Mouse (Mus musculus): ENCODE data around the gene Dcx. TPM values are rescaled to one million over a fixed set of nuclear protein-coding genes. Genes with fewer than 3 reads are reported as not detected.

Gene Dcx
- polyA plus RNA-seq, 1 experiment from 2014 or later = 9.8 TPM

DNA sequence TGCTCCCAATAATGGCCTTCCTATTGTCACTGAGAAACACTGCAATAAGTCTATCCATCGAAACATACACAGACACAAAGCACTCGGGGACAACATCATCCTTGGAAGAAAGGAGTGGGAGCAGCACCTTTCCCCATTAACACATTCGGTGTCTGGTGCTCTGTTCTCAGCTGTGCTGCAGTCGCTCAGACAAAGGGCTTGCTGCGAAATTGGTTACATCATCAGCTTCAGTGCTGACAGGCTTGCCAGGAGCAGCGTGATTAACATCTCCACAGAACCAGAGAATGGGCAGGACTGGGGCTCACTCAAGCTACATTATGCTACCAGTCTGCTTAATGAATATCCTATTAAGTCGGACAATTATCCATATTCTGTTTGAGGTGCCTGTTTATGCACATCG lies 30.8 kb downstream of the Dcx start:
- no peak overlapping the region for H3K9ac ChIP-seq (ENCODE audit: low read length)
- no peak overlapping the region for H3K27ac ChIP-seq (replicated peaks; ENCODE audit: low read depth, low read length)
- no peaks in the 10 kb centered on the region for H3K36me3 ChIP-seq (ENCODE audit: control insufficient read depth, insufficient read depth, low read length)
- no peak for DNase-seq (ENCODE audit: low spot score)
- H3K27me3 ChIP-seq (ENCODE audit: control insufficient read depth, insufficient read depth, low read length) = 0 out of 2 replicates have a peak, but pooled peaks cover 2% of the 10 kb centered on the region
- no peaks in the 10 kb centered on the region for H3K4me1 ChIP-seq (ENCODE audit: control insufficient read depth, insufficient read depth, low read length)
- H3K4me2 ChIP-seq (ENCODE audit: low read depth, severe bottlenecking) = no peak overlapping the region
- WGBS = 58% methylated on average over 8 of the region's 8 CpGs
- ATAC-seq (ENCODE audit: insufficient number of reproducible peaks, low FRiP score, low TSS enrichment, low read depth) = no peak
- H3K4me3 ChIP-seq (ENCODE audit: low read depth, low read length) = no peak overlapping the region
- no peaks in the 10 kb centered on the region for H3K9me3 ChIP-seq (ENCODE audit: control insufficient read depth, low read length)

DNA sequence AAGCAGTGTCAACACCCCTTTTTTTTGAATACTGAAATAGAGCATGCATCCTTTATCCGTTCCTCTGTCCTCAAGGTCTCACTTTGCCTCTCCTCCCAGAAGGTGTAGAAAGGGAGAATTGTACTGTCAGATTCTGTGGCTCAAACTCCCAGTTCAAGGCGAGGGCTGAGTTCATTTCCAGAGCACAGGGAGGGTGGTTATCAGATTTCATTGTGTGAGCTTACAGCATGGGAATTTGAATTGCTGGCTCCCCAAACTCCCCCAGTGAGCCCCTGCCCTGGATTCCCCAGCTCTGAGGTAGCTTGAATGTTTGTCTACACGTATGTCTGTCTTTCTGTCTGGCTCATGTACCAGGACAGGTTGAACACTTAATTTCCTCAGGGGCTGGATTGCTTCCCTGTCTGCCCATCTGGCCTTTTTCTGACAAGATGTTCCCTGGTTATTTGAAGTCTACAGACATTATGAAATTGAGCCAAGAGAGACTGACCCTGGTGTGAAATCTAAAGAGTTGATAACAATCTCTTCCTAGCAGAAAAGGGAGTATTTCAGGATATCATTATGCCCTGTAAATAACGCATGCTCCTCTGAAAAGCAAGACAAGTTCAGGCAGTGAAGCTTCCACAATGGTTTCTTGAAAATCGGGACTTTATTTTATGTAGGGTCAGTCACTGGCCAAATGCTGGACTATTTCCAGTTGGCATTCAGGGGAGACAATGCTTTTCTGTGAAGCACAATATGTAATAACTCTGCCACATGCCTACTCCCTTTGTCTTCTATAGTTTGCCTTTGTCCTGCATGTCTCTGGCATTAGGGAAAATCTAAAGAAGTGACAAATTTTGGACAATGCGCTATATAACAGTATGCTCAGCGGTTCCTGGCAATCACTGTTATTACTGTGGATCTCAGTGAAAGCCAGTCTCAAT lies 35.5 kb downstream of the Dcx start:
- WGBS = 79% methylated on average over 7 of the region's 7 CpGs
- DNase-seq (ENCODE audit: low spot score) (no peak), ATAC-seq (ENCODE audit: insufficient number of reproducible peaks, low FRiP score, low TSS enrichment, low read depth) (no peak)
- no peaks in the 10 kb centered on the region for H3K4me1 ChIP-seq (ENCODE audit: control insufficient read depth, insufficient read depth, low read length)
- H3K4me3 ChIP-seq (ENCODE audit: low read depth, low read length) = no peak overlapping the region
- 0 out of 2 replicates have a peak, but pooled peaks cover 2% of the 10 kb centered on the region for H3K27me3 ChIP-seq (ENCODE audit: control insufficient read depth, insufficient read depth, low read length)
- H3K36me3 ChIP-seq (ENCODE audit: control insufficient read depth, insufficient read depth, low read length) = no peaks in the 10 kb centered on the region
- no peak overlapping the region for H3K9ac ChIP-seq (ENCODE audit: low read length)
- no peak overlapping the region for H3K27ac ChIP-seq (replicated peaks; ENCODE audit: low read depth, low read length)
- no peak overlapping the region for H3K4me2 ChIP-seq (ENCODE audit: low read depth, severe bottlenecking)
- H3K9me3 ChIP-seq (ENCODE audit: control insufficient read depth, low read length) = no peaks in the 10 kb centered on the region

DNA sequence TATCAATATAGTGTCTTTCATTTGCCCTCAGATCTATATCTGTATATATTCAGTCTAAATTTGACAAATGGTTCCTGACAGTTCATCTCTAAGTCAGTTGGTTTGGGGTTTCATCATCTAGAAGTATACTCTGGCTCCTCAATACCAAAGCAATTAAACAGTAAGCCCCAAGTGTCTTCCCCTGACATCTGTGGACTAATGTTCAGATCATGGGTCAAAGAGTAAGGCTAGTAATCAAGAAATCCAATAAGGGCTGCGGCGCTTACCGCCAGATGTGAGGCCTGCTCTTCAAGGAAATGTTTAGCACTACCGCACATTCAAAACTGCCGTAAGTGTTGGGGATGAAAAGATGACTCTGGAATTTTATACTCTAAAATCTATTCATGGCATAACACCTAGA lies 36.2 kb downstream of the Dcx start:
- no peak for DNase-seq (ENCODE audit: low spot score)
- Histone ChIP-seq H3K4me3 (ENCODE audit: low read depth, low read length) (no peak overlapping the region), H3K27me3 (ENCODE audit: control insufficient read depth, insufficient read depth, low read length) (no peaks in the 10 kb centered on the region), H3K9me3 (ENCODE audit: control insufficient read depth, low read length) (no peaks in the 10 kb centered on the region), H3K9ac (ENCODE audit: low read length) (no peak overlapping the region), H3K4me1 (ENCODE audit: control insufficient read depth, insufficient read depth, low read length) (no peaks in the 10 kb centered on the region), H3K27ac (replicated peaks; ENCODE audit: low read depth, low read length) (no peak overlapping the region), H3K4me2 (ENCODE audit: low read depth, severe bottlenecking) (no peak overlapping the region), H3K36me3 (ENCODE audit: control insufficient read depth, insufficient read depth, low read length) (no peaks in the 10 kb centered on the region)
- 86% methylated on average over 5 of the region's 5 CpGs for WGBS
- no peak for ATAC-seq (ENCODE audit: insufficient number of reproducible peaks, low FRiP score, low TSS enrichment, low read depth)

DNA sequence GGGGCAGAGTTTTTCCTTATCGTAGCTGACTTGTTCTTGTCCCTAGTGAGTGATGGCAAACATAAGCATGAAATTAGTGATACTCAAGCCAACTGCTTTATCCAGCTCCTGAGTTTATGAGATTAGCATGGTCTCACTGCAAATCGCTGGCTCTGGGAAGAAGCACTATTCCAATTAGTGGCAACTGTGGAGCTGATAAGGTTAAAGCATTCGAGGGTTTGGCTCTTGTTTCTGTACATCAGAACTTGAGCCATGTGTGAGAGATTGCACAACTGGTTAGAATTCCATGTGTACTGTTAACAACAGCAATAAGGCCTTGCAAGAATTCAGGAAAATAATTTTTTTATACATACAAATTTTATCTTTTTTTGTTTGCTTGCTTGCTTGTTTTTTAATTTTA lies 39.9 kb downstream of the Dcx start:
- Histone ChIP-seq H3K36me3 (ENCODE audit: control insufficient read depth, insufficient read depth, low read length) (no peaks in the 10 kb centered on the region), H3K27me3 (ENCODE audit: control insufficient read depth, insufficient read depth, low read length) (no peaks in the 10 kb centered on the region), H3K4me1 (ENCODE audit: control insufficient read depth, insufficient read depth, low read length) (no peaks in the 10 kb centered on the region), H3K9me3 (ENCODE audit: control insufficient read depth, low read length) (no peaks in the 10 kb centered on the region), H3K4me3 (ENCODE audit: low read depth, low read length) (no peak overlapping the region), H3K4me2 (ENCODE audit: low read depth, severe bottlenecking) (no peak overlapping the region), H3K9ac (ENCODE audit: low read length) (no peak overlapping the region), H3K27ac (replicated peaks; ENCODE audit: low read depth, low read length) (no peak overlapping the region)
- 72% methylated on average over 3 of the region's 3 CpGs for WGBS
- DNase-seq (ENCODE audit: low spot score) (no peak), ATAC-seq (ENCODE audit: insufficient number of reproducible peaks, low FRiP score, low TSS enrichment, low read depth) (no peak)

DNA sequence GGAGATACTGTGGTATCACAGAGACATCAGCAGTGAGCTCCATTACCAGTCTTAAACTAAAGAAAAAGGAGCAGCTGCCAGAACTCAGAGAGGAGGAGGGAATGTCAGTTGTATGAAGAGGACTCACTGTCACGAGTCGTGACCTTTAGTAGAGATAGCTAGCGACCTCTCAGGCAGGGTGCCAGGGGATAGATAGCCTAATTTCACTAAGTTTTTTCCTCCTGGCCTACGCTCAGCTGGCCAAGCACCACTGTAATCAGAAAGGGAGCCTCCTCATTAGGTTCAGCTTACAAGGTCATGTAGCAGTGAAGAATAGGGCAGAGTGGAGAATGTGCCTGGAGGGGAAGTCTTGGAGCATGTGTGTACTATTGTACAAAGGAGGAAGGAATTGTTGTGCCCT lies 47.3 kb downstream of the Dcx start:
- no peaks in the 10 kb centered on the region for H3K9me3 ChIP-seq (ENCODE audit: control insufficient read depth, low read length)
- no peak for ATAC-seq (ENCODE audit: insufficient number of reproducible peaks, low FRiP score, low TSS enrichment, low read depth)
- 0 out of 2 replicates have a peak, but pooled peaks cover 2% of the 10 kb centered on the region for H3K27me3 ChIP-seq (ENCODE audit: control insufficient read depth, insufficient read depth, low read length)
- no peak overlapping the region for H3K4me2 ChIP-seq (ENCODE audit: low read depth, severe bottlenecking)
- no peaks in the 10 kb centered on the region for H3K36me3 ChIP-seq (ENCODE audit: control insufficient read depth, insufficient read depth, low read length)
- no peak for DNase-seq (ENCODE audit: low spot score)
- WGBS = 53% methylated on average over 4 of the region's 4 CpGs
- no peaks in the 10 kb centered on the region for H3K4me1 ChIP-seq (ENCODE audit: control insufficient read depth, insufficient read depth, low read length)
- H3K4me3 ChIP-seq (ENCODE audit: low read depth, low read length) = no peak overlapping the region
- no peak overlapping the region for H3K9ac ChIP-seq (ENCODE audit: low read length)
- no peak overlapping the region for H3K27ac ChIP-seq (replicated peaks; ENCODE audit: low read depth, low read length)

DNA sequence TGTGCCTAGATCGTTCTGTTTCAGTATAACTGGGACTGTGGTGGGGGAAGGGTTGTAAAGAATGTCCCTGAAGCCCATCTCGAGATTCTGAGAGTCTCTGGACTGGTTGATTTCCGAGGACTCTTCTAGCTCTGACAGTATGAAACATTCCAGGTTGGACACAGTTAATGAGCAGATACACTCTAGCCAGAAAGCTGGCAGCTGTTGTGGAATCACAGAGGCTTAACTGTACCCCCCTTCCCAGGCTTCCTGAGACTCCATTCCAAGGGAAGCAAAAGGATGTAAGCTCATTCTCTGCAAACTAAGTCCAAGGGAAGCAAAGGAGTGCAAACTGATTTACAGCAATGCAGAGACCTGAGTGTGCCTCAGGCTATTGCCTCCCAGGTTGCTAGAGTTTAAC lies 48.2 kb downstream of the Dcx start:
- H3K4me2 ChIP-seq (ENCODE audit: low read depth, severe bottlenecking) = no peak overlapping the region
- WGBS = 24% methylated on average over 3 of the region's 3 CpGs
- 0 out of 2 replicates have a peak, but pooled peaks cover 2% of the 10 kb centered on the region for H3K27me3 ChIP-seq (ENCODE audit: control insufficient read depth, insufficient read depth, low read length)
- no peak overlapping the region for H3K4me3 ChIP-seq (ENCODE audit: low read depth, low read length)
- no peaks in the 10 kb centered on the region for H3K36me3 ChIP-seq (ENCODE audit: control insufficient read depth, insufficient read depth, low read length)
- ATAC-seq (ENCODE audit: insufficient number of reproducible peaks, low FRiP score, low TSS enrichment, low read depth) (no peak), DNase-seq (ENCODE audit: low spot score) (no peak)
- no peak overlapping the region for H3K27ac ChIP-seq (replicated peaks; ENCODE audit: low read depth, low read length)
- no peak overlapping the region for H3K9ac ChIP-seq (ENCODE audit: low read length)
- H3K4me1 ChIP-seq (ENCODE audit: control insufficient read depth, insufficient read depth, low read length) = no peaks in the 10 kb centered on the region
- no peaks in the 10 kb centered on the region for H3K9me3 ChIP-seq (ENCODE audit: control insufficient read depth, low read length)

DNA sequence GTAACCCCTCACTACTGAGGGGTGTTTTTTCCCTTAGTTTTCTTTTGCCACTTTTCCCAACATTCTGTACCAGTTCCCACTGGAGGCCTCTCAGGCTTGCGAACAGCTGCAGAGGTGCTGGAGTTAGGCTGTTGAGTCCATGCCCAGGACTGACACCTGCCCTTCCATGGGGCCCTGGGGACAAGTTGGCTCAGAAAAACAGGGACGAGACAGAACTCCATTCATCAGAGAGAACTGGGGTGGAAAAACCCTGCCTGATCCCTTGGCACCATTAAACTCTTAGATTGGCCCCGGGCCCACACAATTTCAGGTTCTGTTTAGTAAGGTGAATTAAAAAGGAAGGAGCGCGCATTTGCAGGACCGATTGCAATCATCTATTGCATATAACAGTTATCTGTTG lies 48.8 kb downstream of the Dcx start:
- Histone ChIP-seq H3K4me3 (ENCODE audit: low read depth, low read length) (no peak overlapping the region), H3K4me2 (ENCODE audit: low read depth, severe bottlenecking) (no peak overlapping the region), H3K4me1 (ENCODE audit: control insufficient read depth, insufficient read depth, low read length) (no peaks in the 10 kb centered on the region), H3K27me3 (ENCODE audit: control insufficient read depth, insufficient read depth, low read length) (0 out of 2 replicates have a peak, but pooled peaks cover 2% of the 10 kb centered on the region), H3K27ac (replicated peaks; ENCODE audit: low read depth, low read length) (no peak overlapping the region), H3K9me3 (ENCODE audit: control insufficient read depth, low read length) (no peaks in the 10 kb centered on the region), H3K9ac (ENCODE audit: low read length) (no peak overlapping the region), H3K36me3 (ENCODE audit: control insufficient read depth, insufficient read depth, low read length) (no peaks in the 10 kb centered on the region)
- WGBS = 82% methylated on average over 6 of the region's 6 CpGs
- ATAC-seq (ENCODE audit: insufficient number of reproducible peaks, low FRiP score, low TSS enrichment, low read depth) (no peak), DNase-seq (ENCODE audit: low spot score) (no peak)

DNA sequence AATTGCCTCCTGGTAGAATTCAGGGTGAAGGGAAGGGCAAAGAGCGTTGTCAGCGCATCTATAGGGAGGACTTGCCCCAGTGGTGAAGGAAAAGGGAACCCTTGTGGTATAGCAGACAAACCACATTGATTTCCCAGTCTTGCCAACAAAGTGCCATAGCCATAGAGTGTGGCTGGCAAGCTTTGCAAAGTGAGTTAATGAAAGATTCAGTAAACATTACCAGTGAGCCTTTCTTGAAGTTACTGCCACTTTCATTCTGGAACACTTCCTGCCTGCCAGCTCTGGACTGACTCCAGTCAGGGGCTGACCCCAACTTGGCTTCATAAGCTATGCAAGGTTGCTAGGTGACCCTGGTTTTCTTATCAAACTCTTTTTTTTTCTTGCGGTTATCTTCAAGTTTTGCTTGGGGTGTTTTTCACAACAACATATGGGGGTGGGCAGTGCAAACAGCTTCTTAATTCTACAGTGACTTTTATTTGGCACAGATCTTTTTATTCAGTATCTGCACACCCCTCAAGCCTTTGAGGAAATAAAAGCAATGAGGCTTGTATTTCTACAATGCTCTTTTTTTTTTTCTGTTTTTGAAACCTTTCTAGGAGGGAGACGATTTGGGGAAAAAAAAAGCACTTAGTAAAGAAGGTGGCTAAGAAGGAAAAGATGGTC lies 51.2 kb downstream of the Dcx start:
- ATAC-seq (ENCODE audit: insufficient number of reproducible peaks, low FRiP score, low TSS enrichment, low read depth) (no peak), DNase-seq (ENCODE audit: low spot score) (no peak)
- no peaks in the 10 kb centered on the region for H3K36me3 ChIP-seq (ENCODE audit: control insufficient read depth, insufficient read depth, low read length)
- H3K9ac ChIP-seq (ENCODE audit: low read length) = no peak overlapping the region
- H3K4me1 ChIP-seq (ENCODE audit: control insufficient read depth, insufficient read depth, low read length) = no peaks in the 10 kb centered on the region
- H3K27ac ChIP-seq (replicated peaks; ENCODE audit: low read depth, low read length) = no peak overlapping the region
- no peak overlapping the region for H3K4me2 ChIP-seq (ENCODE audit: low read depth, severe bottlenecking)
- H3K27me3 ChIP-seq (ENCODE audit: control insufficient read depth, insufficient read depth, low read length) = 0 out of 2 replicates have a peak, but pooled peaks cover 2% of the 10 kb centered on the region
- H3K4me3 ChIP-seq (ENCODE audit: low read depth, low read length) = no peak overlapping the region
- no peaks in the 10 kb centered on the region for H3K9me3 ChIP-seq (ENCODE audit: control insufficient read depth, low read length)
- WGBS = 76% methylated on average over 4 of the region's 4 CpGs

All from limb, embryonic 11.5 days (tissue).